Mouse (Mus musculus) left cerebral cortex, postnatal 25 days (tissue): ENCODE data around the gene Wap. TPM values are rescaled to one million over a fixed set of nuclear protein-coding genes. Genes with fewer than 3 reads are reported as not detected.
A peak's percentile ranks its signal among the peaks of the same experiment; 100 is the strongest.

Source experiments
- DNase-seq, 2 experiments: peaks; one replicate each; pipeline ENCODE4 v3.0.0; 2022; ENCODE audit warnings: low spot score in 2 of 2, mixed read lengths in 1 of 2
- intact Hi-C: fragments of 180-260 bp; cut with DNase I; formaldehyde crosslinking; loops from one replicate; pipeline ENCODE4 v1.15.1; 2025
- total RNA-seq, 2 experiments: library from RNA; stranded (reverse); gene quantifications; 2 replicates each; pipeline ENCODE4 v1.2.3; 2021

Wap gene
- total RNA-seq, 2 experiments from 2014 or later = not detected

DNA sequence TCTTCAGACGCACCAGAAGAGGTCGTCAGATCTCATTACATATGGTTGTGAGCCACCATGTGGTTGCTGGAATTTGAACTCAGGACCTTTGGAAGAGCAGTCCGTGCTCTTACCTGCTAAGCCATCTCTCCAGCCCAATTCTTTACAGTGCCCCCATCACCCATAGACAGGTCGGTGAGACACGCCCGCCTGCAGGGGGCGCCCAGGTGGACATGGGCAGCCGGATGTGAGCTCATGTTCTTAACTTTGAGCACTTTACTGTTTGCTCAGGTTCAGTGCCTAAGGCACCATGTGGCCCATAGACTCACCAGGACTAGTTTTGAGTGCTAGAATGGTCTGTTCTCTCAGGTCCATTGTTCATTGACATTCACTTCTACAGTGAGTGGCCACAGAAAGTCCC is 2.3 kb downstream of the Wap start:
- intact Hi-C loops = no loop called here
- no peak for DNase-seq

DNA sequence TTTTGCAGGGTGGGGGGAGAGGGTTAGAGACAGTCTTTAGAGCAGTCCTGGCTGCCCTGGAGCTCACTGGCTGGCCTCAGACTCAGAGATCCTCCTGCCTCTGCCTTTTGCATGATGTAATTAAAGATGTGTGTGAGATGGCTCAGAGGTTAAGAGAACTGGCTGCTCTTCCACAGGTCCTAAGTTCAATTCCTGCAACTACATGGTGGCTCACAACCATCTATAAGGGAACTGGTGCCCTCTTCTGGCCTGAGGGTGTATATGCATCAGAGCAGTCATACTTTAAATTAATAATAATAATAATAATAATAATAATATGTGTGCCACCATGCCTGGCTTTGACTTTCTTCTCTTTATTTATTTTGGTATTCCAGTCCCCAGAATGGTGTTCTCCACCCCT is 8.8 kb downstream of the Wap start:
- no peak for DNase-seq
- intact Hi-C loops = loop anchor here (5.0 kb wide), 1 partner anchor 162 kb away; no protein-coding TSS in a partner anchor

DNA sequence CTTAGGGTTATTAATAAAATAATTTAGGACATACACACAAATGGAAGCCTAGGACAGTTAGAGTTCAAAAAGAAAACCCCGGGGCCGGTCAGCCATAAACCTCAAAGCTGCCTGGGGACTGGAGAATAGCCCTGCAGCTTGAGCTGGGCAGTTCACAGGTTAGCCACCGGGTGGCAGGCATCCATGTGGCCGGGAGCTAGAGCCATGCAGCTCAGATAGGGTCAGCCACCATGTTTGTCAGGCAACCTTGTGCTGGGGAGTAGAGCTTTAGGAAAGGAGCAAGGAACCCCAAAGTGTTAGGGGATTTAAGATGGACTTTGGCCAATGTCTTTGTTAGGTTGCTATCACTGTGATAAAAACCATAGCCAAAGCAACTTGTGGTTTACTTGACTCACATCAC is 9.9 kb downstream of the Wap start:
- intact Hi-C loops = loop anchor here (5.0 kb wide), 1 partner anchor 161 kb away; no protein-coding TSS in a partner anchor
- DNase-seq = peak in 1 of 2 experiments; percentile 33

DNA sequence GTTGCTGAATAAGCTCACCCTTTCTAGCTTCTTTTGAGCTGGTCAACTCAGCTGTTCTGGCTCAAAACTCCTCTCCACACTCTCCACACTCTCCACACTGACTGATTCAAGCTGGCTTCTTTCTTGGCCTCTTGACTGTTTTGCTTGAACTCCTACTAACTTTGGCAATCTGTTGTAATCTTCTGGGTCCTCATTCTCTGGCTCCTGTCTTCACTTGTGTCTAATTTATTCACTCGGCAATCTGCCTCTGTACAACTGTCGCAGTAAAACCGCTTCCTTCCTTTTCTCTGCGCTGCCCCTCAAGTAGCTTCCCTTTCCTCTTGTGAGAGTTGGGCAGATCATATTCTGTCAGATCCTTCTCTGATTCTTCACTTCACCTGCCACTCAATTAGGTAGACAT is 10.7 kb downstream of the Wap start:
- intact Hi-C loops = loop anchor here (2.0 to 5.0 kb wide), 2 partner anchors 81 to 160 kb away; partner anchors contain the start of gene Ccm2
- no peak for DNase-seq

DNA sequence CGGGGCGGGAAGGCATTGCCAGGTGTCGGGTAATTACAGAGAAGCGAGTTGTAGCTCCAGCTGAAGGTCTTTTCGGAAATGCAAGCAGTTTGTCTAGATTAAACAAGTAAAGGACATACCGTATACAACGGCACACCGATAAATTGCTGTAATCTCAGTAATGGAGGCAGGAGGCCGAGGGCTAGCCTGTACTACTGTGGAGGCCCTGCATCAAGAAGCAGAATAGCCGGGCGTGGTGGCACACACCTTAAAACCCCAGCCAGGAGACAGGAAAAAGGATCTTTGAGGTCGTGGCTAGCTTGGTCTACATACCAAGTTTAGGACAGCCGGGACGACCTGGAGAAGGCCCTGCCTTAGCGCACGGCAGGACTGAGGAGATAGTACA is 12.1 kb downstream of the Wap start:
- intact Hi-C loops = loop anchor here (2.0 to 5.0 kb wide), 2 partner anchors 80 to 159 kb away; partner anchors contain the start of gene Ccm2
- no peak for DNase-seq

DNA sequence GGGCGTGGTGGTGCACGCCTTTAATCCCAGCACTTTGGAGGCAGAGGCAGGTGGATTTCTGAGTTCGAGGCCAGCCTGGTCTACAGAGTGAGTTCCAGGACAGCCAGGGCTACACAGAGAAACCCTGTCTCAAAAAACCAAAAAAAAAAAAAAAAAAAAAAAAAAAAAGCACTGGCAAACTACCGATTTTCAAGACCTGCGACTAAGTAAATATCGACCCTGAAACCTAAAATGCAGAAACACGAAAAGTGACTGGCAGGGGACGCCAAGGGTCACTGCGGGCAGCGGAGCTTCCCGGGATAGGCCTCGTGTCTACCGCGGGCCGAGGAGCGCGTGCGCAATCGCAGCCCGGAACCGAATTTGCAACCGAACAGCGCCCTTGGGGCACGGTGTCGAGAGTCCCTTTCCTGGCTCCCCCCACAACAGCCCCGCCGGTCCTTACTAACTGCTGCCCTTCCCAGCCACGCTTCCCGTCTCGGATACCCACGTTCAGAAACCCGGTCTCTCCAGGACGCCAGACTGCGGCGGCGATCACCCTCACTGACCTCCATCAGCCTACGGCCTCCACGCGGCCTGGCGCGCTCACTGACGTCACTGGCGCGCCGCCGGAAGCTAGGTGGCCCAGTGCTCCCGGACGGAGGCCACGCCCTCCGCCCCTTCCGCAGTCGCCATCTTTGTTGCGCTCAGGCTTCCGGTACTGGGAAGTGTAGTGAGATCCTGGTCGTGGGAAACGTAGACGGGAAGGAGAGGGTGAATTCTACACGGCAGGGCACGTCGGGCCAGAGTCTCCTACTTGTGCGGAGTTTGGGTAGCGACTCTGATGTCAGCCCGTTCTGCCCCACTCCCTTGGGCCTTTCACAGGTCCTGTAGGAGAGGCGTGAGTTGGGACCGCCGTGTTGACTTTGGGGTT is 12.7 kb downstream of the Wap start, which contains the start of gene Tbrg4:
Gene Tbrg4, minus strand, starts transcription at position 590 of the 910 bp plus-strand sequence.
- peak; percentile 95 to 96 for DNase-seq
- intact Hi-C loops = loop anchor here (2.0 to 5.0 kb wide), 2 partner anchors 79 to 158 kb away; partner anchors contain the start of gene Ccm2

DNA sequence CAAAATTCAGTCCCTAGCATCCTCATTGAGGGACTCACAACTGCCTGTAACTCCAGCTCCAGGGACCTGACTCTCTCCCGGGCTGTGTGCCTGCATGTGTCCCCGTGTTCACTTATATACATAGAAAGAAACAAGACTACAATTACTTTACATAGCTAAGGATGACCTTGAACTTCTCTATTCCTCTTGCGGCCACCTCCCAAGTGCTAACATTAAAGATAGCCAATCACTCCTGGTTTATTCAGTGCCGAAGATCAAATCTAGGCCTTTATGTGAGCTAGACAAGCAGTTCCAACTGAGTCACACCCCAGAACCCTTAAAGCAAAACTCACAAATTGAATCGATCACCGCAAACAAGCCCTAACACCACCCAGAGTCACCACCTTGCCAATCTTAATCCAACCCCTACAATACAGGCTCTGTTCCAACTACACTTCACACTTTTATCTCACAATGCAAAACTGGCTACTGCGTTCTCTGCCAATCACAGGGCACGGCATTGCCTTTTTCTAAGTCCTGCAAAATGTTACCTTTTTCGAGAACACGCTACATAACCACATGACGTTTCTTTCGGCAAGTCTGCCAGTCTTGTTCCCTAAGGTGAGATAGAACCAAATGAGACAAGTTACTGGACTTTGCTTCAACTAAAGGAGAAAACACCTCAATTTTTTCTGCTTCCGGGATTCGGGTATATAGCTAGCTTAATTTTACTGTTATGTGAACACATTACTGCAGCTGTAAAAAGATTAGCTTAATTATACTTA is 13.6 kb downstream of the Wap start:
- intact Hi-C loops = loop anchor here (5.0 kb wide), 1 partner anchor 158 kb away; no protein-coding TSS in a partner anchor
- no peak for DNase-seq

DNA sequence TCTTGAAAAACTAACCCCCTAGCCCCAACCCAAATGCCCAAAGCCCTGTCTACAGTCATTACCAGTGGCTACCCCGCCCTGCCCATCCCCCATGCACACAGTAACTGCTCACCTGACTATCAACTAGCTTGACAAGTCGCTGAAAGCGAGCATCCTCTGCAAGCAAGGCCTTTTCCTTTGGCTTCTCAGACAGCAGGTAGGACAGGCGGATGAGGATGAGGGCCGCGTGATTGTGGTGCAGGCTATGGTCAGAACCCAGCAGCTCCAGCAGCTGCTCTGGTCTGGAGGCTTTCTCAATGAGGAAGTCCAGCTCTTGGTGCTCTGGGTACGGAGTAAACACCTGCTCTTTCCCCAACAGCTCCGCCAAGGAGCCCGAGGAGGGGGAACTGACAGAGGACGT is 14.7 kb downstream of the Wap start:
- intact Hi-C loops = no loop called here
- no peak for DNase-seq

DNA sequence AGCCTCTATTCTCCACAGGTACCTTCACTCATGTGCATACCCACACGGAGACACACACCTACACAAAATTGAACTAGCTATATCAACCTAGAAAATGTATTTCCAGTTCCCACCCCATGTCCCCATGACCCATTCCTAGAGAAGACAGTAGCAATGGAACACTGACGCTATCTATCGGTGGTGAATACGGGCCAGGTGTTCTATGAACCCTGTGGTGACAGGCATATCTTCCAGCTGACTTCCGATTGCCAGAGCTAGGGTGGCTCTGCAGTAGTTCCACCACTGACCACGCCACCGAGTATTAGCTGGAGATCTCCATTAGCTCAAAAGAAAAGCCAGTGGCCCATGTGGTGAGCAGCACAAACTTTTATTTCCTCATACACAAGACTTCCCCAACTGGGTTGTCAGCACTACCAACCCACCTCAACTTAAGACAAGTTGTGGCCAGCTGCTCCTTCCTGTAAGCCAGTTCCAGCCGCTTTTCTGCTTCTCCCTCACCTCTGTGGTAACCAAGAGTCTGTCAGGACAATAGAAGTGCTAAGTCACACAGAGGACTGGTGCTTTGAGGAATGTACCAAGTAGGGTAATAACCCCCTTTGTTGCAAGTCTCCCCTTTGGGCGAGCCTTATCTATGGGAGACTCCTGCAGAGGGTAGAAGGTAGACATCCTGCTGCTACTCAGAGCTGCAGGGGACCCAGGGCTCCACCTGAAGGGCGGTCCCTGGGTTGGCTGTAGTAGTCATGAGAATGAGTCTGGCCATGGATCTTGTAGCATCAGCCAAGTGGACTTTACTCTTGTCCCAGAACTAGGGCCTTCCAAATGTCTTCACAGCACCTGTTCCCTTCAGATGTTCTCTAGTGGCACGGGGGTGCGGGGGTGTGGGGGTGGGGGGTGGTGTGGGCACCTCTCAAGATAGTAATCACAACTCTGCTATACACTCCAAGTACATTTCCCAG is 22.9 kb downstream of the Wap start:
- DNase-seq = no peak
- intact Hi-C loops = no loop called here

DNA sequence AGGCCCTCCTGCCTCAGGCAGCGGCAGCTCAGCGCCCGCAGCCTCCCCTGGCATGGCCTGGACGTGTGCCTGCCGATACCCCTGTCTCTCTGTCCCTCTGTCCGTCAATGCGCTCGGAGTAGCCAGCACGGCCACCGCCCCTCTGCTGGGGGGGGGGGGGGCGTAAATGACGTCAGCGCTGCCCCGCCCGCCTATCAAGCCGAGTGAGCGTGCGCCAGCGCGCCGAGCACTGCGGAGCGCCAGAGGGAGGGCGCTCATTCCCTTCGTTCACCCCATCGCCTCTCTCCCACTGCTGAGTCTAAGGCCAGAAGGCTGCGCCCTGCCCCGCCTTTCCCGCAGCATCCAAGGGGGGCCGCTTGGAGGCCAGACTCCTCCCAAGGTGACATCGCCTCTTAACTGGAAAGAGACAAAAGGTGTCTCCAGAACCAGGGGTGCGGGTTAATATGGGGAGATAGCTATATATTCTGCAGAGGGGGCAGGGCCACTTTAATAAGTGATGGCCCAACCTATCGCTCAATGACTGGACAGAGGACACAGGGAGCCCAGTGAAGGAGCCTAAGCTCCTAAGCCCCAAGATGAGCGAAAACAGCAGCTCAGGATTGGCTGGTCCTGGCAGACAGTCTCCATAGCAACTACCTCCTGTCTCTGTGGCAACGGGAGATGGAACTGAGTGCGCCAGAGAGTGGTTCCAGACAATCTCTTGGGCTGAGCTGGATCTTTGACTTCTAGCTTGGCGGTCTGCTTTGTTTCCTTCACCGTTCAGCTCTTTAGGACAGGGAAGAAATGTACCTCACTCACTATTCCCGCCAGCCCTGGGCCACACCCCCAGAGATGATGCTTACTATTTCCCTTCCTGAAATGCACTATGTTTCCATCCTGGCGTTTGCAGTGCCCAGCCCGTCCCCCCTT is 32.7 kb downstream of the Wap start, which contains the start of gene Nacad:
Gene Nacad, minus strand, starts transcription at position 563 of the 909 bp plus-strand sequence.
- intact Hi-C loops = loop anchor here (2.0 kb wide), 1 partner anchor 59 kb away; the partner anchor contains the start of gene Ccm2
- peak; percentile 82 to 93 for DNase-seq

DNA sequence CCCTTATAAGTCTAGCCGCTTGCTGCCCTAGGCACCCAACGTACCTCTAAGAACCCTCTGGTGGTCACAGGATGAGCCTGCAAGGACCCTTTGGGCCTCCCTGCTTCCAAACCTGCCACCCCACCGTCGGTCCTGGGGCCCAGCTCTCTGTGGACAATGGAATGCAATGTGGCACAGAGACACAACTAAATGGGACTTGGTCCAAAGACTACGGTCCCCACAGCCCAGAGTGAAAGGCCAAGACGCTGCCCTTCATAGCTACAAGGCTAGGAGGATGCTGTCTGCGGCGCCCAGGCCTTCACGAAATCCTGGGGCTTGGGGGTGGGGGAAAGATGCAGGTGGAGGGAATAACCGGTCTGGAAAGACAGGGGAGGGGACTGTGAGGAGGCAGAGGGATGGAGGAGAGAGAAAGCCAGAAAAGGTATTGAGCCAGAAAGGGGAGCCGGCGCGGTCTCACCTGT is 33.4 kb downstream of the Wap start:
- intact Hi-C loops = loop anchor here (2.0 kb wide), 1 partner anchor 58 kb away; the partner anchor contains the start of gene Ccm2
- DNase-seq = peak in 1 of 2 experiments; percentile 54

DNA sequence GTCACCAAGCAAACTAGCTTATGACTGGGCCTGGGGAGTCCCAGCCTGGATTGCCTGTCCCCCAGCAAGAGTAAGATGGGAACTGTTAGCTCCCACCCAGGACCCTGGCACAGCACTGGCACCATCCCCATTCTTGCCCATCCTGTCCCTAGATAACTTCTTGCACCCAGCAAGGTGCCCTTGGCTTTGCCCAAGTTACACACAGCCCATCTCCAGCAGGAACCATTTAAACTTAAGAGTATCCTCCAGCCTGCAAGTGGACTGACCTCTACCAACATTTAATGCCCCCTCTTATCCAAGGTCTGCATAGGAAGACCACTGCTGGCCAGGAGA is 33.9 kb downstream of the Wap start:
- DNase-seq = no peak
- intact Hi-C loops = loop anchor here (2.0 kb wide), 1 partner anchor 58 kb away; the partner anchor contains the start of gene Ccm2

DNA sequence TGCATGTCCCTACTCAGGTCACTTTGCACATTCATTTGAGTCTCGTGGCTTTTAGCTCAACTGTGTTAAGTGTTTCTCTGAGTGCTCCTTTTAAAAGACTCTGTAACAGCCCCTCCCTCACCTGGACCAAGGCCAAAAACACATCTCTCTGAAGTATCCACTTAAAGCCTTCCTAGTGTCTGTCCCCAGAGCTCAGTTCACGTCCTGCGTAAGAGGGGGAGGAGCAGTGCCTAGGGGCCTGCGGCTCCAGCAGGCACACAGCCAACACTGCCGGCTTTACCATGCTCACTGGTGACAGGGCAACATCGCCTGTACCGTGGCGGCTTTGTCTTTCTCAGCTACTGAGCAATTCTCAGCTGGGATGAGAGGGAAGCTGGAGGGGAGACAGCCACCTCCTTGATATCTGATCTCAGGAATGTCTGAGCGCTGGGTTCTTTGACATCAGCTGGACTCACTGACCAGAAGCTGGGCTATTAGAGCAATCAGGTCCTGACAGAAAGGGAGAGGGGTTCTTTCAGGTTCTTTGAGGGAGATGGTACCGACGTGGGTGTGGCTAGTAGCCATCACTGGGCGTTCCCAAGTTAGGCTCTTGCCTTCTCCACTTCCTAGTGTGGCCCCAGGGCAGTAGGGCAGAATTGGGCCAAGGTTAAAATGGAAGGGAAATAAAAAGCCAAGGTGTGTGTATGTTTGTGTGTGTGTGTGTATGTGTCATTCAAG is 34.4 kb downstream of the Wap start:
- peak; percentile 56 to 70 for DNase-seq
- intact Hi-C loops = loop anchor here (2.0 kb wide), 1 partner anchor 57 kb away; the partner anchor contains the start of gene Ccm2

DNA sequence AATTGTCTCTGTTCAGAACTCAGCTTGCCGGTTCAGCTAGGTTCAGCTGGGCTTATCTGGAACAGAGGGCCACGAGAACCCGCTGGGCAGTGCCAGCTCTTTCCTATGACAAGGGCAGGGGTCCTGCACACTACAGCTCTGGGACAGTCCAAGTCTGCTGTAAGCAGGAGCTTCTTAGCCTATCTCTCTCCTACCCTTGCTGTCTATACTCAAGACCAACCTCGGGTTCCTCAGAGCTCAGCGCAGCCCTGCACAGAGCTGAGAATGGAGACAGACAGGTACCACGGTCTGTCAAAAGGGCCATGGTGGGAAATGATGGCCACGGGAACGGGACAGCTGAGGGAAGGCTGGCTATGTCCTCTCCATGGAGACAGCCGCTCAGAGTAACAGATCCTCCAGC is 35.2 kb downstream of the Wap start:
- intact Hi-C loops = no loop called here
- DNase-seq = no peak

DNA sequence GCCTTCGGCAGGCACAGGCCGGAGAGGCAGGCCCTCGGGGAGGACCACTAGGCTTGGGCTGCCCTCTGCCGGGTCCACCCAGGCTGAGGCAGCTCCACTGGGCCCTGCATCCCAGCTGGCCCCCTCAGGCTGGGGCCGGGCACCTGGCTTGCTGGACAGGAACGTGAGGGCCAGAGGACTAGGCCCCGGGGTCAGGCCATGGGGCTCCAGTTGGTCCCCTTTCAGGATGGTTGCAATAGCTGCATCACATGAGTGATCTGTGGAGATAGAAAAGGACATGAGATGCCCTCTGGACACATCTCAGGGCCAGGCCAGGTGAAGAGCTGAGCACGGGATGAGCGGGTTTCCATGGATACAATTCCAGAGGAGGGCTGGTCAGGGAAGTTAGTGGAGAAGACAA is 35.8 kb downstream of the Wap start:
- intact Hi-C loops = no loop called here
- DNase-seq = no peak

DNA sequence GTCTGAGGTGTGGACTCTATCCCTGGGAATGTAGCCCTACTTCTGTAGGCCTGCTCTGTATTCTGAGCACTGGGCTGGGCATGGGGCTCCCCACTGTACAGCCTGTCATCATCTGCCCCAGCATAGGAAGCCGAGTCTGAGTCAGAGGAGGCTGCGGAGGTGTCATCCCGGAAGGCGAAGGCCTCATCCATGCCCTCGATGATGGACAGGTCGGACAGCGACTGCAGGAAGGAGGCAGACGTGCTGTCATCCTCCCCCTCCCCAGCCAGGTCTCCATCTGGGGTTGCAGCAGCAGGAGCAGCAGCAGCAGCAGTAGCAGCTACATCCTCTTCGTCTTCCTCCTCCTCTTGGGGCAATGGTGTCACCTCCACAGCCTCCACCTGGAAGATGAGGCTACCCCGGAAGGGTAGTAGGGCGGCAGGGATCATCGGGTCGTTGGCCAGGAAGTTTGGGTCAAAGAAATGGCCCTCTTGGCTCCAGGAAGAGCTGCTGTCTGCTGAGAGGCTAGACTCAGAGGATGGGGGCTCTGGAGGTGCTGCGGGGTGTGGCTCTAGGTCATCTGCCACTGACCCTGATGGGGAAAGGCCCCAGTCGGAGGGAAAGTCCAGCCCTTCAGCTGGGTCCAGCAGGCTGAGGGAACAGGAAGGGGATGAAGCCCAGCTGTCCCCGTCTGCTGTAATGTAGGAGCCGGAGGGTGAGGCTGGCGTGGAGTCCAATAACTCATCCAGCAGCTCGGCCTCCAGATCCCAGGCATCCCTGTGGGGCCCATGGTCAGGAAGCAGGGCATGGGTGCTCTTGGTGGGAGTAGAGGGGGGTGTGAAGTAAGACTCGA is 36.6 kb downstream of the Wap start:
- DNase-seq = no peak
- intact Hi-C loops = no loop called here
